Mouse (Mus musculus) neutrophil, adult 65 days (primary cell): Measurements from ENCODE around the gene Sh2b1. TPM values are rescaled to one million over a fixed set of nuclear protein-coding genes. Genes with fewer than 3 reads are reported as not detected.

Source experiments
- total RNA-seq: library from RNA; stranded (reverse); gene quantifications from 2 replicates; pipeline ENCODE4 v1.2.4, GENCODE M21; 2023

The Sh2b1 gene
- 43.1 and 54.3 TPM in 2 replicates for total RNA-seq

DNA sequence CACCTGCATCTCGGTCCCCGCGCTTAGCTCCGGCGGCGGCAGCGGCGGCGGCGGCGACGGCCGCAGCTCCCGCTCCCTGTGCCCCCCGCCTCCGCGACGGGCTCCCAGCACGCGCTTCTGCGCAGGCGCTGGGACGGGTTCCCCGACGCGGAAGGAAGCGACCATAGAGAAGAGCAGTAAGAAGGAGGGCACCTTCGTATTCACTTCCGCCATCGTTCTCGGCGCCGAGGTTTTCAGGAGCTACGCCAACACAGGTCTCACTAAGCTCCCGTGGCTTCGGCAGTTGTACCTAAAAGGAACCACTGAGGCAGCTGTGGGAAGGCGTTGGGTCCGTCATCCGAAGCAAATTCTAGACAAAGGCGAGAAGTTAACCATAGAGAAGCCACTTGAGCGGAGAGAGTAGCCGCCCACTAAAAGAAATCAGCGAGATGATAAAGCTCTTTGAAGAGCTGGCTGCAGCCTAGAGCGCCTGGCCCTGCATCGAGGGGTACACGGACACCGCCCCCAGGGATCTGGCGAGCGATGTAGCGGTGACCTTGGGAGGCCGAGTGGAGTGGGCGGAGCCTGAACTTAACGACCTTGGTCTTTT lies at the start of gene Sh2b1:
Gene Sh2b1, minus strand, starts transcription at position 432 of the 589 bp plus-strand sequence.

DNA sequence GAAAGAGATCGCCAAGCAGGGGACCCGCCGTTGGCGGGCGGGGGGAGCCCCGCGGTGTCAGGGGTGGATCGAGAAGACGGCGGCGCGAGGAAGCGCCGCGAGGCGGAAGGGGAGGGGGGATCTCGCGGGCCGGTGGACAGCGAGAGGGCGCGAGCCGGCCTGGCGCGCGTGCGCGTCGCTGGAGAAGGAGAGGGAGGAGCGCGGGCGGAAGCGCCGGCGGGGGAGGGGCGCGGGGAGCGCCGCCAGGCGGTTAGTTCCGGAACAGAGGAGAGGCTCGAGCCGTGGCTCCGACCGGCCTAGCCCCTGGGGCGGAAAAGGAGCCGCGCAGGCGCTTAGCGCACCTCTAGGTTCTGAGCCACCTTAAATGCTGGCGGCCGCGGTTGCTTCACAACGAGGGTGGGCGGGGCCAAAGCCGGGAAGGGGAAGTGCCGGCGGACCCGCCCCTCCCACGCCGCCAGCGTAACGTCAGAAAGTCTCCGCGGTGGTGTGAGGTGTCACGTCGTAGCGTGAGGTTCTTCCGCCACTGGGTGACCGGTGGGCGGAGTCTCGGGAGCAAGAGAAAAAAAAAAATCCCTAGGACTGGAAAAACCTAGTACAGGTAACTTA lies 28.2 kb upstream of the Sh2b1 start, which contains the start of gene Atxn2l:
Gene Atxn2l, minus strand, starts transcription at position 165 of the 606 bp plus-strand sequence.

GRCm38 (mm10) chr7:126487052-126487483 lies 11.8 kb upstream of the Sh2b1 start, which contains the start of gene Tufm:
Gene Tufm (plus strand): TSS chr7:126487361.

DNA sequence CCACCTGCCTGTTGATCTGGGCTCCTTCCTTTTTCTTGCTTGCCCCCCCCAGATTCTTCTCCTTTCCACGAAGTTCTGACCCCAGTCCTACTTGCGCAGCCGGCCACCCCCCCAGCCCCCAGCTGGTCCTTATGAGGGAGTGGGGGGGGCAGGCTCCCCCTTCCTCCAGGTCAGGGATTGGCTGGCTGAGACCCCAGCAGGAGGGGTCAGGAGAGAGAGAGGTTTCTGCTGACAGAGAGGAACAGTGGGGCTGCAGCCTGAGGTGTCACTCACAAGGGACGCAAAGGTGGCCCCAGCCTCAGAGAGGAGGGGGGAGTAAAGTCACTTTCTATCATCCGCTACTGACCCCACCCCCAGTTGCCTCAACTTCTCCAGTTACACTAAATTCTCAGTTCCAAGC lies 12.2 kb downstream of the Sh2b1 start, which contains the start of gene Atp2a1:
Gene Atp2a1, minus strand, starts transcription at position 105 of the 400 bp plus-strand sequence.

GRCm38 (mm10) chr7:126428631-126429502 lies 46.4 kb downstream of the Sh2b1 start, which contains the start of gene Rabep2:
Gene Rabep2 (plus strand): TSS chr7:126428759.

Other genes starting within 250 kb of the Sh2b1 start
- gene Sbk1, start 202.8 kb downstream of the Sh2b1 start, total RNA-seq = 5.0 and 7.4 TPM in 2 replicates
- gene Lat, start 105.9 kb downstream of the Sh2b1 start, total RNA-seq = 1.00 and 3.6 TPM in 2 replicates
- 40.0 and 61.0 TPM in 2 replicates for gene Spns1, start 98.0 kb downstream of the Sh2b1 start, total RNA-seq
- gene Nfatc2ip, start 78.7 kb downstream of the Sh2b1 start, total RNA-seq = 11.9 and 12.2 TPM in 2 replicates
- gene Cd19, start 60.5 kb downstream of the Sh2b1 start, total RNA-seq = 2.7 and 5.7 TPM in 2 replicates
- 12.6 and 13.9 TPM in 2 replicates for gene Rabep2, start 46.7 kb downstream of the Sh2b1 start, total RNA-seq
- gene Atp2a1, start 12.3 kb downstream of the Sh2b1 start, total RNA-seq = 0.44 and 1.2 TPM in 2 replicates
- 28.4 and 33.9 TPM in 2 replicates for gene Tufm, start 11.9 kb upstream of the Sh2b1 start, total RNA-seq
- gene Atxn2l, start 28.0 kb upstream of the Sh2b1 start, total RNA-seq = 126 and 137 TPM in 2 replicates
- gene Eif3c, start 91.0 kb upstream of the Sh2b1 start, total RNA-seq = 70.7 and 76.0 TPM in 2 replicates
- 179 and 277 TPM in 2 replicates for gene Apobr, start 109.5 kb upstream of the Sh2b1 start, total RNA-seq
- gene Cln3, start 110.4 kb upstream of the Sh2b1 start, total RNA-seq = 387 and 438 TPM in 2 replicates
- gene Il27, start 119.5 kb upstream of the Sh2b1 start, total RNA-seq = 1.7 and 4.0 TPM in 2 replicates
- 7.5 and 8.5 TPM in 2 replicates for gene Nupr1, start 155.4 kb upstream of the Sh2b1 start, total RNA-seq
- 11.2 and 16.0 TPM in 2 replicates for gene Sgf29, start 173.9 kb upstream of the Sh2b1 start, total RNA-seq
- 1.1 TPM in 1 of 2 replicates, not detected in the other for gene Sult1a1, start 201.0 kb upstream of the Sh2b1 start, total RNA-seq
- 41.8 and 49.9 TPM in 2 replicates for gene Bola2, start 220.0 kb upstream of the Sh2b1 start, total RNA-seq
- 5.1 and 6.8 TPM in 2 replicates for gene Slx1b, start 220.4 kb upstream of the Sh2b1 start, total RNA-seq
- gene Coro1a, start 232.4 kb upstream of the Sh2b1 start, total RNA-seq = 1,908 and 2,111 TPM in 2 replicates